Mouse (Mus musculus): Measurements from ENCODE around the gene S100z.

S100z gene

DNA sequence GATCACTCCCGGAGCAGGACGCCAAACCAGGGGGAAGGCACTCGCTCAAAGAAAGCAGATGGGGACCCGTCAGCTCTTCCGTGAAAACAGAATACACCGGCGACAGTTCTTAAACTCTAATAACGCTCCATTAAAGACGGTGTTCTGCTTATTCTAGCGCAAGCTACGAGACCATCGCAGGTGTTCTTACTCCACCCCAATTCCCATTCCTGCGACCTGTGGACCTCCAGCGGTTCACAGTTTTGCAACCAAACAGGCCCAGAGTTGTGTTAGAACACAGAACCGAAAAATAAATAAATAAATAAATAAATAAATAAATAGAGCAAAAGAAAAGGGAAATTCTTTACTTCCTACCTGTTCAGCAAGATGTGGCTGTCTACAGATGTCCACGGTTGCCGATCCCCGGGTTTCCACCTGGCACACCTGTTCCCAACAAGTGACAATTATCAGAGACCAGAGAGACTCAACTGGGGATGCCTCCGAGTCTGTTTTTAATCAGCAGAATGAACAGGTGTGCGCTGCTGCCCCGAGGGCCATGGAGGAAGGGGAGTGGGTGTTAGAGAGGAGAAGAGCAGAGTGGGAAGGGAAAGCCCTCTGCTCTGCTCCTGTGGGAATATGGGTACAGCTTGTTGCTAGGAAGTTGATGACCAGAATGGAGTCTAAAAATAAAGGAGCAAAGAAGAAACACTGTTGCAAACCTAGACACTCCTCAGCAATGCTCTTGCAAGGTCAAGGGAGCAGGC lies at the start of gene S100z:
S100z (minus strand) TSS at position 51 of the 743 bp plus-strand sequence.
- no peak for DNase-seq (ENCODE audit: low read depth, low spot score)

DNA sequence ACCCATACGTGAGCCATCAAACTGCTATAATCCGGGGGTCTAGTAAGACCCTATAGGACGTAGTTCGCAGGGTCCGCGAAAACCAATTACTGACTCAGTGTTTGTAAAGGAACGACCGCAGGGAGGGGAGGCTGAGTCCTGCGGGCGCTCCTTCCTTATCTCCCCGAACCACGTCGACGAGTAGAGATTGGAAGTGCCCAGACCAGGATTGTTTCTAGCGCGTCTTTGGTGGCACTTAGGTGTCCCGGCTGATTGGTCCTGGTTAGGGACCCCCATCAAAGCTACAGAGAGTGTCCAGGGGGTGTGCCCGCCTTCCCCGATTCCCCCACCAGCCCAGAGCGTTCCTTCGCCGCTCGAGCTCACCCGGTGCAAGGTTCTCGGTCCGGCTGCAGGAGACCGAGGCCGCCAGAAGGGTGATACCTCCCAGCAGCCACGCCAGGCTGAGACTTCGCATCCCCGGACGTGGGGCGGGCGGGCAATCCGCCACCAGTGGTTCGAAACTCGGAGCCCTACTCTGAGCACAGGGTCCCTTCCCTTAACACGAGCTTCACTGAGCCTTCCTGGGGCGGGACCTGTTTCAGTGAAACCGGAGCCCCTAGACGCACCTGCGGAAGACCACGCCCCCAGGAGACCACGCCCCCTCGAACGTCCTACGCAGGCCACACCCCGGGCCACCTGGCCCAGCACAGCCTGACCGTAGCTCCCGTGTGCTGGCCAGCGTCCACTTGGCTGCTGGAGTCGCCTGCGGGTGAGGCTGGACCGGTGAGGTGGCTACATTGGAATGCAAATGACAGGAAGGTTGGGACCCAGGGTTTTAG lies 46.4 kb upstream of the S100z start, which contains the start of gene F2rl1:
F2rl1 (minus strand) TSS at position 554 of the 818 bp plus-strand sequence.
- DNase-seq (ENCODE audit: low read depth, low spot score) = peak; percentile 84

- DNase-seq (ENCODE audit: low read depth, low spot score) = no peak
Measured at GRCm38 (mm10) chr13:95524424-95524673, 45.8 kb upstream of the S100z start.

- DNase-seq (ENCODE audit: low read depth, low spot score) = peak; percentile 59
Measured at GRCm38 (mm10) chr13:95523659-95524423, 45.3 kb upstream of the S100z start.

GRCm38 (mm10) chr13:95522176-95522575 lies 43.7 kb upstream of the S100z start:
- DNase-seq (ENCODE audit: low read depth, low spot score) = no peak

- DNase-seq (ENCODE audit: low read depth, low spot score) = peak; percentile 75
Measured at GRCm38 (mm10) chr13:95521029-95521428, 42.5 kb upstream of the S100z start.

- no peak for DNase-seq (ENCODE audit: low read depth, low spot score)
Measured at GRCm38 (mm10) chr13:95514756-95515155, 36.2 kb upstream of the S100z start.

- no peak for DNase-seq (ENCODE audit: low read depth, low spot score)
Measured at GRCm38 (mm10) chr13:95510054-95510453, 31.5 kb upstream of the S100z start.

GRCm38 (mm10) chr13:95503279-95503917 lies 24.9 kb upstream of the S100z start:
- no peak for DNase-seq (ENCODE audit: low read depth, low spot score)

- DNase-seq (ENCODE audit: low read depth, low spot score) = no peak
Measured at GRCm38 (mm10) chr13:95496601-95497000, 18.1 kb upstream of the S100z start.

DNA sequence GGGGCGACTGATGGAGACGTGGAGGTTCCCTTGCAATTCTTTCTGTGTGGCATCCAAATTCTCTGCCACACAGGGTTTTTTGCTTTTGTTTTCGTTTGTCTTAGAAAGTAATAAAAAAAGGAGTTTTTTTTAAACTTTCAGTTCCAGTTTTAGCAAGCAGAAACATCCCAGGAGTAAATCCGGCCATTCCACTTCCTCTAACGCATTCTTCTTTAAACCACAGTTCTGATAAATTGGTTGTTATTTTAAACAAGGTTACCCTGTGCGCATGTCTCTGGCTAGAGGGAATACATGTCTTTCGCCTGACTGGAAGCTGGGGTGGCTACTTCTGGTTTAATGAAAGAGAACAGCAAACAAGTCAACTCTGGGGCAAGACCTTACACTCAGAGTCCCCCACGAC lies 16.3 kb upstream of the S100z start:
- no peak for DNase-seq (ENCODE audit: low read depth, low spot score)

GRCm38 (mm10) chr13:95493296-95493695 lies 14.8 kb upstream of the S100z start:
- no peak for DNase-seq (ENCODE audit: low read depth, low spot score)

- DNase-seq (ENCODE audit: low read depth, low spot score) = no peak
Measured at GRCm38 (mm10) chr13:95491327-95491726, 12.8 kb upstream of the S100z start.

GRCm38 (mm10) chr13:95484664-95485063 lies 6.1 kb upstream of the S100z start:
- DNase-seq (ENCODE audit: low read depth, low spot score) = no peak

- DNase-seq (ENCODE audit: low read depth, low spot score) = peak; percentile 77
Measured at GRCm38 (mm10) chr13:95481428-95481827, 2.9 kb upstream of the S100z start.

GRCm38 (mm10) chr13:95477173-95477572 lies 1.3 kb downstream of the S100z start:
- DNase-seq (ENCODE audit: low read depth, low spot score) = no peak

GRCm38 (mm10) chr13:95475124-95475523 lies 3.4 kb downstream of the S100z start:
- DNase-seq (ENCODE audit: low read depth, low spot score) = no peak

DNA sequence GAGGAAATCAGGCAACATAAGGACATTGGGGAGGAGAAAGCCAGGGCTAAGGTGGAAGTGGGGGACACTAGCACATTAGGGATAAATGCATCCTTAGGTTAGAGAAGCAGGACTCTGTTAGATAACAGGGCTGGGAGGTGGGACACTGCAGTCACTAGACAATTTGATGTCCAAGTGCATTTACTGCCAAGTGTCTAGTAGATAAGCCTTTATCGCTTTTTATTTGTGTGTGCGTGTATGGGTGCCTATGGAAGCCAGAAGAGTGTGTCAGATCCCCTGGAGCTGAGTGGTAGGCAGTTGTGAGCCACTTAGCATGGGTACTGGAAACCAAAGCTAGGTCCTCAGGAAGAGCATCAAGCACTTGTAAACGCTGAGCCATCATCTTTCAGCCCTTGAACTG lies 4.2 kb downstream of the S100z start:
- no peak for DNase-seq (ENCODE audit: low read depth, low spot score)

- DNase-seq (ENCODE audit: low read depth, low spot score) = peak; percentile 32
Measured at GRCm38 (mm10) chr13:95470970-95471369, 7.6 kb downstream of the S100z start.

DNA sequence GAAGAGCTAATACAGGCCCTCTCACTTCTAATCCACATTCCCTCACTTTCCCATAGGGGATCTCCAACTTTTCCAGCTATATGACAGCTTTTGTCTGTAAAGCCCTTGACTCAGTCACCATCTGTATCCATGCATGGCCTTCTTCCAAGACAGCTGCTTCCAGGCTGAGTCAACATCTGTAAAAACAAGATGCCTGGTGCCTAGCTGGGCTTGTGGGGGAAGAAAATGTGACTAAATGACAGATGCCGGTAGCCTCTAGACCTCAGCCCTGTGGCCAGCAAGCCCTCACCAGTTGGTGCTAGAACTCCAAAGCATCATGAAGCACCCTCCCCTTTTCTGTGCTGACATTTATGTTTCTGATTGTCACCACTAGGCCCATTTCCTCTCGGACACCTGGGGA lies 27.0 kb downstream of the S100z start:
- DNase-seq (ENCODE audit: low read depth, low spot score) = no peak

GRCm38 (mm10) chr13:95450636-95451210 lies 27.8 kb downstream of the S100z start:
- no peak for DNase-seq (ENCODE audit: low read depth, low spot score)

Data from CD4-positive, CD25-positive, alpha-beta regulatory T cell, adult 2 months (primary cell).